Mouse (Mus musculus): ENCODE data around the gene Zfp839. TPM values are rescaled to one million over a fixed set of nuclear protein-coding genes. Genes with fewer than 3 reads are reported as not detected.

Zfp839 gene
- polyA plus RNA-seq, 1 experiment = 4.2 TPM

GRCm38 (mm10) chr12:110822366-110822765 lies 27.7 kb upstream of the Zfp839 start:
- TF ChIP-seq CTCF (IDR thresholded peaks at IDR 0.05; ENCODE audit: borderline replicate concordance, control insufficient read depth, extremely low read depth, insufficient read depth, low read length, poor library complexity) = no peak
- TF ChIP-seq POLR2A (IDR thresholded peaks at IDR 0.05; ENCODE audit: control insufficient read depth, extremely low read depth, insufficient read depth, low read length, poor library complexity) = no peak
- Histone ChIP-seq H3K4me3 (ENCODE audit: control insufficient read depth, insufficient read depth, low read length) (no peak overlapping the region), H3K4me1 (replicated peaks; ENCODE audit: control insufficient read depth, insufficient read depth, low read length) (no peaks in the 10 kb centered on the region), H3K27me3 (ENCODE audit: control insufficient read depth, insufficient read depth, low read length) (no peaks in the 10 kb centered on the region), H3K36me3 (ENCODE audit: control insufficient read depth, insufficient read depth, low read length) (no peaks in the 10 kb centered on the region), H3K27ac (ENCODE audit: control insufficient read depth, insufficient read depth, low read length) (no peak overlapping the region)
- WGBS = 89% methylated on average over 7 of the region's 7 CpGs
- DNase-seq = no peak

GRCm38 (mm10) chr12:110828908-110829307 lies 21.1 kb upstream of the Zfp839 start:
- H3K27me3 ChIP-seq (ENCODE audit: control insufficient read depth, insufficient read depth, low read length) = no peaks in the 10 kb centered on the region
- TF ChIP-seq CTCF (IDR thresholded peaks at IDR 0.05; ENCODE audit: borderline replicate concordance, control insufficient read depth, extremely low read depth, insufficient read depth, low read length, poor library complexity) = no peak
- no peak for TF ChIP-seq POLR2A (IDR thresholded peaks at IDR 0.05; ENCODE audit: control insufficient read depth, extremely low read depth, insufficient read depth, low read length, poor library complexity)
- 96% methylated on average over 4 of the region's 4 CpGs for WGBS
- no peaks in the 10 kb centered on the region for H3K36me3 ChIP-seq (ENCODE audit: control insufficient read depth, insufficient read depth, low read length)
- H3K4me3 ChIP-seq (ENCODE audit: control insufficient read depth, insufficient read depth, low read length) = no peak overlapping the region
- no peak for DNase-seq
- no peak overlapping the region for H3K27ac ChIP-seq (ENCODE audit: control insufficient read depth, insufficient read depth, low read length)
- no peaks in the 10 kb centered on the region for H3K4me1 ChIP-seq (replicated peaks; ENCODE audit: control insufficient read depth, insufficient read depth, low read length)

DNA sequence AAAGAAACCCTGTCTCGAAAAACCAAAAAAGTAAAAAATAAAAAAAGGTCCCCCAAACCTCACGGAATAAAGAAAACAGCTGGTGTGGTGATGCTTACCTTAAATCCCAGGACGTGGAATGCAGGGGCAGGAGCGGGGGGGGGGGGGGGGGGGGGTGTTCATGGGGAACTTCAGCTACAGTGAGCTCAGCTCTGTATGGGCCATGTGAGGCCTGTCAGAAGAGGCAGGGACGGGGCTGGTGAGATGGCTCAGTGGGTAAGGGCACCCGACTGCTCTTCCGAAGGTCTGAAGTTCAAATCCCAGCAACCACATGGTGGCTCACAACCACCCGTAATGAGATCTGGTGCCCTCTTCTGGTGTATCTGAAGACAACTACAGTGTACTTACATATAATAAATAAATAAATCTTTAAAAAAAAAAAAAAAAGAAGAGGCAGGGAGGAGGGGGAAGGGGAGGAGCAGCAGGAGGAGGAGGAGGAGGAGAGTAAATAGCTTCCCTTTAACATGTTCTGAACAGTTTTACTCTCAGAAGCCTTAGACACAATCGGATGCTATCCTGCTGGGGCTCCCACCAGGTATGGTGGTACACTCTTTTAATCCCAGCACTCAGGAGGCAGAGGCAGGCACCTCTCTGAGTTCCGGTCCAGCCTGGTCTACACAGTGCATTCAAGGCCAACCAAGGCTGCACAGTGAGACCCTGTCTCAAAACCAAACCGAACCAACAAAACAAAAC lies 19.6 kb upstream of the Zfp839 start:
- Histone ChIP-seq H3K36me3 (ENCODE audit: control insufficient read depth, insufficient read depth, low read length) (no peaks in the 10 kb centered on the region), H3K27ac (ENCODE audit: control insufficient read depth, insufficient read depth, low read length) (no peak overlapping the region), H3K27me3 (ENCODE audit: control insufficient read depth, insufficient read depth, low read length) (no peaks in the 10 kb centered on the region), H3K4me3 (ENCODE audit: control insufficient read depth, insufficient read depth, low read length) (no peak overlapping the region), H3K4me1 (replicated peaks; ENCODE audit: control insufficient read depth, insufficient read depth, low read length) (no peaks in the 10 kb centered on the region)
- no peak for TF ChIP-seq POLR2A (IDR thresholded peaks at IDR 0.05; ENCODE audit: control insufficient read depth, extremely low read depth, insufficient read depth, low read length, poor library complexity)
- no peak for TF ChIP-seq CTCF (IDR thresholded peaks at IDR 0.05; ENCODE audit: borderline replicate concordance, control insufficient read depth, extremely low read depth, insufficient read depth, low read length, poor library complexity)
- no peak for DNase-seq
- 90% methylated on average over 11 of the region's 11 CpGs for WGBS

DNA sequence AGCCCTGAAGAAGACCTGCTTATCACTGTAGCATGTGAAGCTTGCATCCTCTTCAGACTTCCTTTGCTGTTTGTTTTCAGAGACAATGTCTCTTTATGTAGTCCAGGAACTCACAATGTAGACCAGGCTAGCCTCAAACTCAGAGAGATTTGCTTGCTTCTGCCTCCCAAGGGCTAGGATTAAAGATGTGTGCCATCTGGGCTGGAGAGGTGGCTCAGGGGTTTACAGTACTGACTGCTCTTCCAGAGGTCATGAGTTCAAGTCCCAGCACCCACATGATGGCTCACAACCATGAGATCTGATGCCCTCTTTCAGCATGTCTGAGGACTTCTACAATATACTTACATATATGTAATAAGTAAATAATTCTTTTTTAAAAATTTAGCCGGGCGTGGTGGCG lies 14.9 kb upstream of the Zfp839 start:
- Histone ChIP-seq H3K36me3 (ENCODE audit: control insufficient read depth, insufficient read depth, low read length) (no peaks in the 10 kb centered on the region), H3K27me3 (ENCODE audit: control insufficient read depth, insufficient read depth, low read length) (no peaks in the 10 kb centered on the region), H3K4me3 (ENCODE audit: control insufficient read depth, insufficient read depth, low read length) (no peak overlapping the region), H3K4me1 (replicated peaks; ENCODE audit: control insufficient read depth, insufficient read depth, low read length) (no peaks in the 10 kb centered on the region), H3K27ac (ENCODE audit: control insufficient read depth, insufficient read depth, low read length) (no peak overlapping the region)
- TF ChIP-seq POLR2A (IDR thresholded peaks at IDR 0.05; ENCODE audit: control insufficient read depth, extremely low read depth, insufficient read depth, low read length, poor library complexity) (no peak), CTCF (IDR thresholded peaks at IDR 0.05; ENCODE audit: borderline replicate concordance, control insufficient read depth, extremely low read depth, insufficient read depth, low read length, poor library complexity) (no peak)
- WGBS = 97% methylated on average over 3 of the region's 3 CpGs
- no peak for DNase-seq

GRCm38 (mm10) chr12:110836729-110837128 lies 13.3 kb upstream of the Zfp839 start:
- no peaks in the 10 kb centered on the region for H3K27me3 ChIP-seq (ENCODE audit: control insufficient read depth, insufficient read depth, low read length)
- no peaks in the 10 kb centered on the region for H3K36me3 ChIP-seq (ENCODE audit: control insufficient read depth, insufficient read depth, low read length)
- TF ChIP-seq POLR2A (IDR thresholded peaks at IDR 0.05; ENCODE audit: control insufficient read depth, extremely low read depth, insufficient read depth, low read length, poor library complexity) (no peak), CTCF (IDR thresholded peaks at IDR 0.05; ENCODE audit: borderline replicate concordance, control insufficient read depth, extremely low read depth, insufficient read depth, low read length, poor library complexity) (no peak)
- DNase-seq = no peak
- WGBS = 78% methylated on average over 6 of the region's 6 CpGs
- no peak overlapping the region for H3K4me3 ChIP-seq (ENCODE audit: control insufficient read depth, insufficient read depth, low read length)
- peaks cover 4% of the 10 kb centered on the region; the same call in 1 of the 2 replicates for H3K4me1 ChIP-seq (replicated peaks; ENCODE audit: control insufficient read depth, insufficient read depth, low read length)
- no peak overlapping the region for H3K27ac ChIP-seq (ENCODE audit: control insufficient read depth, insufficient read depth, low read length)

- no peak for DNase-seq
- Histone ChIP-seq H3K27ac (ENCODE audit: control insufficient read depth, insufficient read depth, low read length) (no peak overlapping the region), H3K4me1 (replicated peaks; ENCODE audit: control insufficient read depth, insufficient read depth, low read length) (peaks cover 4% of the 10 kb centered on the region; the same call in 1 of the 2 replicates), H3K27me3 (ENCODE audit: control insufficient read depth, insufficient read depth, low read length) (no peaks in the 10 kb centered on the region), H3K4me3 (ENCODE audit: control insufficient read depth, insufficient read depth, low read length) (no peak overlapping the region), H3K36me3 (ENCODE audit: control insufficient read depth, insufficient read depth, low read length) (no peaks in the 10 kb centered on the region)
- TF ChIP-seq CTCF (IDR thresholded peaks at IDR 0.05; ENCODE audit: borderline replicate concordance, control insufficient read depth, extremely low read depth, insufficient read depth, low read length, poor library complexity) (no peak), POLR2A (IDR thresholded peaks at IDR 0.05; ENCODE audit: control insufficient read depth, extremely low read depth, insufficient read depth, low read length, poor library complexity) (no peak)
- 39% methylated on average over 5 of the region's 5 CpGs for WGBS
Measured at GRCm38 (mm10) chr12:110837192-110837841, 12.7 kb upstream of the Zfp839 start.

Data from thymus, adult 2 months (tissue).